Mouse (Mus musculus): ENCODE data around the gene Anks6.

Anks6 gene

GRCm38 (mm10) chr4:46990281-46991015 lies 66.8 kb downstream of the Anks6 start:
- in situ Hi-C loops (cut with MboI, MseI): no loop called here

GRCm38 (mm10) chr4:46989842-46990241 lies 67.4 kb downstream of the Anks6 start:
- in situ Hi-C loops (cut with MboI, MseI): no loop called here

GRCm38 (mm10) chr4:46988824-46989223 lies 68.4 kb downstream of the Anks6 start:
- in situ Hi-C loops (cut with MboI, MseI): no loop called here

GRCm38 (mm10) chr4:46988257-46988656 lies 69.0 kb downstream of the Anks6 start:
- in situ Hi-C loops (cut with MboI, MseI): no loop called here

- in situ Hi-C loops (cut with MboI, MseI): no loop called here
Measured at GRCm38 (mm10) chr4:46987809-46988208, 69.4 kb downstream of the Anks6 start.

- in situ Hi-C loops (cut with MboI, MseI): no loop called here
Measured at GRCm38 (mm10) chr4:46986054-46986453, 71.2 kb downstream of the Anks6 start.

- in situ Hi-C loops (cut with MboI, MseI): no loop called here
Measured at GRCm38 (mm10) chr4:46982912-46983311, 74.3 kb downstream of the Anks6 start.

GRCm38 (mm10) chr4:46982094-46982493 lies 75.1 kb downstream of the Anks6 start:
- in situ Hi-C loops (cut with MboI, MseI): no loop called here

- in situ Hi-C loops (cut with MboI, MseI): no loop called here
Measured at GRCm38 (mm10) chr4:46978371-46978770, 78.9 kb downstream of the Anks6 start.

GRCm38 (mm10) chr4:46977161-46977560 lies 80.1 kb downstream of the Anks6 start:
- in situ Hi-C loops (cut with MboI, MseI): no loop called here

GRCm38 (mm10) chr4:46976671-46977071 lies 80.6 kb downstream of the Anks6 start:
- in situ Hi-C loops (cut with MboI, MseI): no loop called here

GRCm38 (mm10) chr4:46973322-46973721 lies 83.9 kb downstream of the Anks6 start:
- in situ Hi-C loops (cut with MboI, MseI): no loop called here

- in situ Hi-C loops (cut with MboI, MseI): no loop called here
Measured at GRCm38 (mm10) chr4:46967981-46968380, 89.2 kb downstream of the Anks6 start.

- in situ Hi-C loops (cut with MboI, MseI): no loop called here
Measured at GRCm38 (mm10) chr4:46966551-46966950, 90.7 kb downstream of the Anks6 start.
